Mouse (Mus musculus) lung, postnatal 0 days (tissue): ENCODE results near the gene Raet1e.
"Not testable (repeated sequence)": the region's sequence is repeated elsewhere in the genome, so short reads cannot be mapped to it uniquely, and the experiment has no call there.

Experiments used
- CTCF ChIP-seq: IDR thresholded peaks from 2 replicates; pipeline ENCODE4 v1.5.1; 2016; ENCODE audit warnings: antibody characterized with exemption, mild to moderate bottlenecking
- EP300 ChIP-seq: IDR thresholded peaks from 2 replicates; pipeline ENCODE4 v1.6.1; 2016; ENCODE audit warnings: antibody characterized with exemption, mild to moderate bottlenecking, control low read depth

DNA sequence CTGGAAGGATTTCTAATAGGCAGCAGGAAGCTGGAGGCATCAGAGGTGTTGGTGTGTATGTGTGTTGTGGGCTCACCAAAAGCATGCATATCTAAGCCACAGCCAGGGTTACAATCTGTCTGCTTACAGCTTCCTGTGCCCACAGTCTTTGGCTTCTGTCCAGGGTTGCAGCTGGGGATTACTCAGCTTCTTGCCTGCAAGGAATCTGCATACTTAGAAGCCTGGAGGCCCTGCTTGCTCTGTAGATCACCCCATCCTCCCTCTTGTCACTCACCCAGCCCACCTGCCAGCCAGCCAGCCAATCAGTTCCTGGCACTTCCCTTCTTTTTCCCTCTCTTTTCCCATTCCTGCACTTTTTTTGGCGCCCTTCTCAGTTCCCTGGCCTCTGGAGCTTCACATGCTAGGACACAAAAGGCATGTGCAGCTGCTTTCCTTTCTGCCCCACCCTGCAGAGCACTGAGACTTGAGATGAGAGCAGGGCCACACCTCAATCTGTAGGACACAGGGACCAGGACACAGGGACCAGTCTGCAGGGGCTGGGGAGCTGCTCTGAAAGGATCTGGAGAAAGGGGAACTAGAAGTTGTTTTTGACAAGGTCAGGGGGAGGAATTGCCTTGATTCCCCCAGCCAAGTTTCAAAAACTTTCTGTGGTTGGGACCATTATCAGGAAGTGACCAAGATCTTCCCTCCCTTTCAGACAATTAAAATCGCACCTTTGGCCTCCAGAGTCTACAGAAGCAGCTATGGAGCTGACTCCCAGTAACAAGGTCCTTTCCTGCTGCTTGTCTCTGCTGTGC is 234.9 kb downstream of the Raet1e start:
- TF ChIP-seq CTCF, EP300: not testable (repeated sequence)
